Mouse (Mus musculus): ENCODE results near the gene Pptc7.

GRCm38 (mm10) chr5:122353807-122354491 lies 69.8 kb downstream of the Pptc7 start, which contains the start of the genes Rad9b and Vps29:
- peak; percentile 89 for TF ChIP-seq POLR2A (IDR thresholded peaks at IDR 0.05; ENCODE audit: control insufficient read depth, low read depth, low read length)
- TF ChIP-seq CTCF (IDR thresholded peaks at IDR 0.05; ENCODE audit: control insufficient read depth, insufficient read depth, insufficient replicate concordance, low read depth, low read length) = no peak
